Mouse (Mus musculus) myocyte (in vitro differentiated cells): ENCODE measurements around the gene Samd1.

ENCODE experiments used
- CEBPB ChIP-seq: IDR thresholded peaks from 2 replicates; pipeline ENCODE4 v1.6.1; 2011; ENCODE audit warnings: mild to moderate bottlenecking, moderate library complexity; ENCODE audit not compliant: poor library complexity, insufficient read depth, severe bottlenecking
- MAX ChIP-seq: IDR thresholded peaks from one replicate; pipeline ENCODE4 v1.6.1; 2011; ENCODE audit warnings: low read depth, mild to moderate bottlenecking, control low read depth
- MYOD1 ChIP-seq, 3 experiments: IDR thresholded peaks; one replicate each; pipeline ENCODE4 v1.6.1; 2011; ENCODE audit warnings: control low read depth in 2 of 3, low read depth in 2 of 3, mild to moderate bottlenecking in 2 of 3, moderate library complexity in 1 of 3; ENCODE audit not compliant: insufficient read length in 2 of 3, control insufficient read depth in 1 of 3
- MYOG ChIP-seq, 3 experiments: IDR thresholded peaks; one replicate each; pipeline ENCODE4 v1.6.1; 2011; ENCODE audit warnings: control low read depth in 2 of 3, low read depth in 2 of 3, mild to moderate bottlenecking in 2 of 3; ENCODE audit not compliant: insufficient read length in 2 of 3, control insufficient read depth in 1 of 3, insufficient read depth in 1 of 3
- POLR2A ChIP-seq: IDR thresholded peaks from one replicate; pipeline ENCODE4 v1.6.1; 2011; ENCODE audit warnings: low read depth, mild to moderate bottlenecking, control low read depth, moderate library complexity; ENCODE audit not compliant: insufficient read length
- POLR2AphosphoS2 ChIP-seq: IDR thresholded peaks from one replicate; pipeline ENCODE4 v1.6.1; 2011; ENCODE audit warnings: low read depth, control low read depth; ENCODE audit not compliant: insufficient read length
- REST ChIP-seq: IDR thresholded peaks from one replicate; pipeline ENCODE4 v1.6.1; 2011; ENCODE audit warnings: mild to moderate bottlenecking, control low read depth, moderate library complexity; ENCODE audit not compliant: insufficient read depth, insufficient read length
- SRF ChIP-seq: IDR thresholded peaks from one replicate; pipeline ENCODE4 v1.6.1; 2011; ENCODE audit warnings: low read depth; ENCODE audit not compliant: control insufficient read depth, insufficient read length
- TCF12 ChIP-seq: IDR thresholded peaks from one replicate; pipeline ENCODE4 v1.6.1; 2011; ENCODE audit warnings: mild to moderate bottlenecking, control low read depth; ENCODE audit not compliant: poor library complexity, insufficient read depth, severe bottlenecking

GRCm38 (mm10) chr8:83954749-83955105 is 42.7 kb upstream of the Samd1 start:
- TF ChIP-seq MAX (no peak), POLR2A (no peak), MYOD1 (IDR thresholded peaks at IDR 0.05; ENCODE audit: control insufficient read depth in 1 of 3, insufficient read length in 2 of 3, low read depth in 2 of 3) (no peak), CEBPB (no peak), MYOG (IDR thresholded peaks at IDR 0.05; ENCODE audit: control insufficient read depth in 1 of 3, insufficient read depth in 1 of 3, insufficient read length in 2 of 3, low read depth in 2 of 3) (no peak), POLR2AphosphoS2 (no peak), SRF (no peak), REST (no peak), TCF12 (no peak)
